Mouse (Mus musculus): ENCODE measurements around the gene Nkain4. TPM values are rescaled to one million over a fixed set of nuclear protein-coding genes. Genes with fewer than 3 reads are reported as not detected.

The Nkain4 gene
- total and polyA plus RNA-seq, 3 experiments = not detected

DNA sequence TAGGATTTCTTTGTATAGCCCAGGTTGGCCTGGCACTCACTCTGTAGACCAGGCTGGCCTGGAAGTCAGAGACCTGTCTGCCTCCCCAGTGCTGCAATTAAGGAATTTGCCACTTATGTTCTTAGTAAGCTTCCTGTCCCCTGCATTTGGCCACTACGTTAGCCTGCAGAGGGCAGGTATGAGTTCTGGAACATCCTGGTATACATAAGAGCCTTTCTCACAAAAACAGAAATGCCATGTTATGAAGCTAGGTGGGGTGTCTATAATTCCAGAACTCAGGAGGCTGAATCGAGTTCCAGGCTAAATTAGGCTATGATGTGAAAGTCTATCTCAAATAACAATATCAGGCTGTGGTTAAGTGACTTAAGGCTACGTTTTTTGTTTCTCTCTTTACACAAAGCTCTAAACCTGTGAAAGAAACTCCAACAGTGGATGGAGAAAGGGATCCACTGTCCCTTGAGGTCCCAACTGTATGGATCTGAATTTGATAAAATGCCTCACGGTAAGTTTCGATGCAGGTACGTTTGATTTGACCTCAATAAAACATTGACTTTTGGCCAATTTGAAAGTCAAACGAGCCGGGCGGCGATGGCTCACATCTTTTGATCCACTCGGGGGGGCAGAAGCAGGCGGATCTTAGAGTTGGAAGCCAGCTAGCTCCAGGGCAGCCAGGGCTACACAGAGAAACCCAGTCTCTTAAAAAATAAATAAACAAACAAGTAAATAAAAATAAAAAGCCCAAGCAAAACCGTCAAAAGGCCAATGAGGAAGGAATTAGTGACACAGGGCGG, 11.8 kb upstream of the Nkain4 start (continued):
- TF ChIP-seq SIN3A (IDR thresholded peaks at IDR 0.05; ENCODE audit: low read length) (0 out of 2 replicates have a peak, but pooled peaks have one; percentile 53), MYC (IDR thresholded peaks at IDR 0.05; ENCODE audit: low read depth, low read length) (no peak), USF1 (IDR thresholded peaks at IDR 0.05; ENCODE audit: low read depth, low read length) (no peak), TCF12 (IDR thresholded peaks at IDR 0.05; ENCODE audit: low read depth, low read length) (no peak), ELF1 (IDR thresholded peaks at IDR 0.05; ENCODE audit: low read depth, low read length) (peak; percentile 52; the same call in 1 of the 2 replicates), MXI1 (IDR thresholded peaks at IDR 0.05; ENCODE audit: low read depth, low read length) (peak; percentile 40; the same call in 1 of the 2 replicates), POLR2AphosphoS2 (IDR thresholded peaks at IDR 0.05; ENCODE audit: low read depth, low read length) (no peak), MAFK (IDR thresholded peaks at IDR 0.05; ENCODE audit: insufficient replicate concordance, low read length) (no peak)

DNA sequence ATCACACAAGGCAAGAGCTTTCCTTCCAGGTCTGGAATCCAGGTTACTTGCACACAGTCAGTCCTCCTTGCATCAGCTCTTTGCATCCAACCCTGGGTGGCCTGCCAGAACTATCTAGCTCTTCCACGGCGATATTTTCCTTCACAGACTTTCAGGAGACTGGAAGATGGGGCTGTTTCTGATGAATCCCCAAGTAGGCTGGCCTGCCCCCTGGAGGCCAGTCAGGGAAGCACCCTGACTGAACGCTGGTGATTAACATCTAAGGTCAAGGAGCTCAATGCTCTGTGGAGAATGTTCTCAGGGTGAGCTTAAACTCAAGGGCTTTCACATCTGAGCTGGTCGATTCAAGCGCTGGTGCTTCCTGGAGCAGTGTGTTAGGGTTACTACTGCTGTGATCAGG, 9.5 kb upstream of the Nkain4 start:
- H3K4me3 ChIP-seq (replicated peaks in 1 of 3; ENCODE audit: low read depth in 2 of 3, low read length in 2 of 3, poor library complexity in 1 of 3) = no peak overlapping the region
- no peaks in the 10 kb centered on the region for H3K9me3 ChIP-seq (replicated peaks; ENCODE audit: low read length)
- no peak overlapping the region for H3K9ac ChIP-seq (ENCODE audit: insufficient read depth, low read depth)
- in situ Hi-C loops (cut with MboI; ENCODE audit: low pct_ligation_motif_present, low pct_unique_long_range_greater_than_20kb, low sequenced_read_pairs) (no loop called here), dilution Hi-C loops (cut with MboI; ENCODE audit: extremely low pct_ligation_motif_present, extremely low pct_unique_long_range_greater_than_20kb, low sequenced_read_pairs) (no loop called here)
- peaks cover 0 to 3% of the 10 kb centered on the region in 2 experiments for H3K36me3 ChIP-seq (replicated peaks in 1 of 2; ENCODE audit: control insufficient read depth in 1 of 2, insufficient read depth in 1 of 2, low read length in 1 of 2)
- H3K27me3 ChIP-seq (replicated peaks) = peaks cover 42% of the 10 kb centered on the region
- TF ChIP-seq RAD21 (IDR thresholded peaks at IDR 0.05; ENCODE audit: low read depth, low read length) = peak; percentile 53
- no peak for TF ChIP-seq RCOR1 (conservative IDR thresholded peaks at IDR 0.05; ENCODE audit: low read depth, low read length)
- no peak for TF ChIP-seq KAT2A (IDR thresholded peaks at IDR 0.05; ENCODE audit: insufficient replicate concordance, low read length)
- peak; percentile 79 for TF ChIP-seq SMC3 (IDR thresholded peaks at IDR 0.05; ENCODE audit: low read depth, low read length)
- peak; percentile 79 to 86 for TF ChIP-seq CTCF (conservative IDR thresholded peaks at IDR 0.05 in 1 of 2, IDR thresholded peaks at IDR 0.05 in 1 of 2; ENCODE audit: low read depth in 2 of 2, low read length in 2 of 2)
- H3K79me2 ChIP-seq (replicated peaks; ENCODE audit: control insufficient read depth, extremely low read depth, insufficient read depth, poor library complexity, severe bottlenecking) = peaks cover 18% of the 10 kb centered on the region
- peaks cover 3 to 20% of the 10 kb centered on the region in 2 experiments; a peak in 3 of 4 replicates for H3K4me1 ChIP-seq (ENCODE audit: control insufficient read depth in 1 of 2, insufficient read depth in 2 of 2)
- H3K27ac ChIP-seq (ENCODE audit: insufficient read depth, low read depth) = no peak overlapping the region
- H3K4me2 ChIP-seq (ENCODE audit: insufficient read depth, low read depth, poor library complexity, severe bottlenecking) = no peak overlapping the region
- peak; percentile 61 for DNase-seq (ENCODE audit: extremely low read depth)

DNA sequence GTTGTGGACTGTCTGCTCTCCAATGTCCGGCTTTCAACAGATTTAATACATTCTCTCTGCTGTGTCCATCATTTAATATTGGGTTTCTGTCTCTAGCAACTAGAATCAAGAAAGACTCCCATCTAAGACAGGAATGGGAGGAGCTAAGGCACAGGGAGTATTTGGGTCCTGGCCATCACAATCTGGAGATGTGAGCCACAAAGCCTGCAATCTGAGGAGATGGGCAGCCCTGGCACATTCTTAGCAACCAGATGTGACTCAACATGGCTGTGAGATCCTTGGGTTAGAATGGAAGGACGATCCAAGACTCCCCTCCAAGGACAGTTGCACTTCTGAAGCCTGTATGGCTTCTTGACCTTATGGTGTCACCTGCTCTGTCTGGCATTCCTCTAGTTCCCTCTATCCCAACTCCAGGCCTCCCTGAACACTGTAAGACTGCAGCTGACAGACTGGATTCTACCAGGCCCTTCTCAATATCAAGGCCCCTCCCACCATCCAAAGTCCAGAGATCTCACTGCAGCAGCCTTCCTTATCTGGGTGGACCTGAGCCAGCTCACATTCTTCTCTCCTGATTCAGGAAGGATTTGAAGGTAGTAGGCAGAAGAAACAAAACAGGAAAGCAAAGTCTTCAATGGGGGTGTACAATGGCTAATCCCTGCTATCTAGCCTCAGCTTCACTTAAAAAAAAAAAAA, 8.3 kb upstream of the Nkain4 start:
- in situ Hi-C loops (cut with MboI; ENCODE audit: low pct_ligation_motif_present, low pct_unique_long_range_greater_than_20kb, low sequenced_read_pairs) = no loop called here
- Histone ChIP-seq H3K9me3 (replicated peaks; ENCODE audit: low read length) (no peaks in the 10 kb centered on the region), H3K27ac (ENCODE audit: insufficient read depth, low read depth) (no peak overlapping the region), H3K4me1 (ENCODE audit: control insufficient read depth in 1 of 2, insufficient read depth in 2 of 2) (peaks cover 0 to 9% of the 10 kb centered on the region in 2 experiments; a peak in 2 of 4 replicates), H3K4me3 (replicated peaks in 1 of 3; ENCODE audit: low read depth in 2 of 3, low read length in 2 of 3, poor library complexity in 1 of 3) (no peak overlapping the region), H3K79me2 (replicated peaks; ENCODE audit: control insufficient read depth, extremely low read depth, insufficient read depth, poor library complexity, severe bottlenecking) (peaks cover 6% of the 10 kb centered on the region), H3K9ac (ENCODE audit: insufficient read depth, low read depth) (no peak overlapping the region), H3K36me3 (replicated peaks in 1 of 2; ENCODE audit: control insufficient read depth in 1 of 2, insufficient read depth in 1 of 2, low read length in 1 of 2) (no peaks in the 10 kb centered on the region), H3K27me3 (replicated peaks) (peaks cover 49% of the 10 kb centered on the region), H3K4me2 (ENCODE audit: insufficient read depth, low read depth, poor library complexity, severe bottlenecking) (no peak overlapping the region)
- TF ChIP-seq JUND (conservative IDR thresholded peaks at IDR 0.05; ENCODE audit: low read depth, low read length) (no peak), TBP (conservative IDR thresholded peaks at IDR 0.05; ENCODE audit: low read depth, low read length) (no peak), ZC3H11A (IDR thresholded peaks at IDR 0.05; ENCODE audit: low read depth, low read length) (no peak), IRF4 (IDR thresholded peaks at IDR 0.05; ENCODE audit: low read depth, low read length) (no peak)
- DNase-seq (ENCODE audit: extremely low read depth) = no peak
- dilution Hi-C loops (cut with MboI; ENCODE audit: extremely low pct_ligation_motif_present, extremely low pct_unique_long_range_greater_than_20kb, low sequenced_read_pairs) = no loop called here

Data from CH12.LX (cell line).